Mouse (Mus musculus): Measurements from ENCODE around the gene Tpx2. TPM values are rescaled to one million over a fixed set of nuclear protein-coding genes. Genes with fewer than 3 reads are reported as not detected.

Tpx2 gene
- total RNA-seq, 2 experiments from 2014 or later = 1.6 to 5.3 TPM

GRCm38 (mm10) chr2:152942898-152943515 lies 95.2 kb downstream of the Tpx2 start:
- no peak for DNase-seq (ENCODE audit: low spot score)

DNA sequence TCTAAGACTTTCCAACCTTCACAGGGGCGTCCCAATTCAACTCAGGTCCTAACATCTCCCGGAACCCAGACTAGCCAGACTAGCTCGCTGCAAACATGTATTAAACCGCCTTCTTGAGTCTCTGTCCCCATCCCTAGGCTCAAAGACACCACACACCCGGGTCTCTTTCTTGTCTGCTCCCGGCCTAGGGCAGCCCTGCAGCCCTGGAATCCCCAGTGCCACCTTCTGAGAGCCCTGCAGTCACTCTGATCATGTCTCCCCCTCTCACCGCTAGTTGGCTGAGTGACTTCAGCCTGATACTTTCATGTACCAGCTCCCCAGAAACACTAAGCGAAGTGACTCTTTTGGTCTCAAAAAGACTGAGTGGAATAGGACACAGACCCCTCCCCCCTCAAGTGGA lies 95.8 kb downstream of the Tpx2 start:
- DNase-seq (ENCODE audit: low spot score) = no peak

- DNase-seq (ENCODE audit: low spot score) = no peak
These were observed 96.2 kb downstream of the Tpx2 start for GRCm38 (mm10) chr2:152944013-152944412.

Small RNA genes within 50 kb of the gene (microRNA-seq; reads per million reads assigned to microRNA genes)
- not detected for gene Mir5622

Other genes starting within 250 kb of the Tpx2 start
- gene Defb45, start 248.6 kb upstream of the Tpx2 start, total RNA-seq (2021) = not detected
- not detected for gene Defb36, start 243.6 kb upstream of the Tpx2 start, total RNA-seq (2021)
- not detected for gene Defb25, start 224.9 kb upstream of the Tpx2 start, total RNA-seq (2021)
- gene Rem1, start 221.0 kb upstream of the Tpx2 start, total RNA-seq (2021) = 1 to 10 TPM; 1.6 to 3.3 TPM
- 10 to 100 TPM; 29.5 to 30.8 TPM for gene H13, start 178.5 kb upstream of the Tpx2 start, total RNA-seq (2021)
- 10 to 100 TPM; 11.3 to 12.7 TPM for gene Mcts2, start 160.9 kb upstream of the Tpx2 start, total RNA-seq (2021)
- 10 to 100 TPM; 16.0 to 28.5 TPM for gene Id1, start 111.7 kb upstream of the Tpx2 start, total RNA-seq (2021)
- gene Cox4i2, start 93.8 kb upstream of the Tpx2 start, total RNA-seq (2021) = 1 to 10 TPM; 2.6 to 3.5 TPM
- gene Bcl2l1, start 16.2 kb upstream of the Tpx2 start, total RNA-seq (2021) = 10 to 100 TPM; 20.6 to 30.6 TPM
- 100 to 1,000 TPM; 671 to 798 TPM for gene Mylk2, start 63.4 kb downstream of the Tpx2 start, total RNA-seq (2021)
- 1 to 10 TPM in 1 of 2 experiments, under 1 TPM in 1; 0.75 to 1.8 TPM for gene Foxs1, start 85.2 kb downstream of the Tpx2 start, total RNA-seq (2021)
- under 1 TPM; 0.26 to 0.34 TPM for gene Dusp15, start 103.7 kb downstream of the Tpx2 start, total RNA-seq (2021)
- not detected for gene Ttll9, start 114.5 kb downstream of the Tpx2 start, total RNA-seq (2021)
- gene Pdrg1, start 167.5 kb downstream of the Tpx2 start, total RNA-seq (2021) = 10 to 100 TPM; 72.1 to 77.5 TPM
- gene Xkr7, start 183.9 kb downstream of the Tpx2 start, total RNA-seq (2021) = not detected
- 1 to 10 TPM; 3.3 to 4.1 TPM for gene Ccm2l, start 218.0 kb downstream of the Tpx2 start, total RNA-seq (2021)

Measured in gastrocnemius, adult 18-20 months (tissue).